Mouse (Mus musculus): ENCODE measurements around the gene Gm10382. TPM values are rescaled to one million over a fixed set of nuclear protein-coding genes. Genes with fewer than 3 reads are reported as not detected.

Gm10382 gene
- polyA plus RNA-seq, 1 experiment from 2014 or later = 0.58 TPM

DNA sequence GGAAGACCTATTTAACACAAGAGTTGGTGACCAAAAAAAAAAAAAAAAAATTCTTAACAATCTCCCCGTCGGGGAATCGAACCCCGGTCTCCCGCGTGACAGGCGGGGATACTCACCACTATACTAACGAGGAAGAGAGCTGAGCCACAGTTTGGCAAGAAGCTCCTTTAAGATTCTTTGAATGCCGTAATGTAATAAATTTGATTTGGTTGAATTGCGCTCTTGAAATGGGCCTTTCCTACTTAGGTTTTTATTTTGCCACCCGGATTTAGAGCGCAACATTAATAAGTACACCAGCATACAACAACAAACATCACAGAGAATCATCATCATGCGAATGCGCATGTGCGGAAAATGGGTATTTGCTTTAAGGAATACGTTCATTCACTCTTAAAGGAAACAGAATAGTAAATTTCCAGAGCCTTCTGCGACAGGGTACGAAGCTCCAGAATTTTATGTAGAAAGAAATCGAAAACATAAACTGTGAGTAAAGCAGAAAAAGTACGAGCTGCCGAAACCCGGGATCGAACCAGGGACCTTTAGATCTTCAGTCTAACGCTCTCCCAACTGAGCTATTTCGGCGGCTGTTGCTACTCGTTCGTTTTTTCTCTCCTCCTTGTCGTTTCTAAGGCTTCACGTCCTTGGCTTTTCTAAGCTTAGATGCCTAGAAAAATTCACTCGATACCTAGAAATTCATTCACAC lies 16.6 kb downstream of the Gm10382 start:
- Histone ChIP-seq H3K9ac (replicated peaks; ENCODE audit: low read length) (peak overlapping the region; percentile 72), H3K9me3 (ENCODE audit: control insufficient read depth, low read length) (no peaks in the 10 kb centered on the region), H3K4me1 (ENCODE audit: control insufficient read depth, insufficient read depth, low read length) (peaks cover 7% of the 10 kb centered on the region), H3K4me2 (ENCODE audit: low read length) (peak overlapping the region; percentile 53), H3K27me3 (ENCODE audit: control insufficient read depth, insufficient read depth, low read length) (no peaks in the 10 kb centered on the region), H3K36me3 (ENCODE audit: control insufficient read depth, insufficient read depth, low read length) (no peaks in the 10 kb centered on the region), H3K4me3 (replicated peaks; ENCODE audit: low read depth, low read length) (peak overlapping the region; percentile 45), H3K27ac (replicated peaks; ENCODE audit: low read depth, low read length) (peak overlapping the region; percentile 89)
- ATAC-seq (ENCODE audit: low FRiP score, low TSS enrichment) = peak; percentile 78
- WGBS = under 1% methylated on average over 31 of the region's 31 CpGs
- DNase-seq = peak; percentile 96

- peak; percentile 73 for DNase-seq
Measured at GRCm38 (mm10) chr5:125406322-125407016, 17.3 kb downstream of the Gm10382 start.

GRCm38 (mm10) chr5:125407020-125407830 lies 18.1 kb downstream of the Gm10382 start:
- Histone ChIP-seq H3K4me2 (ENCODE audit: low read length) (peak overlapping the region; percentile 53), H3K36me3 (ENCODE audit: control insufficient read depth, insufficient read depth, low read length) (no peaks in the 10 kb centered on the region), H3K4me3 (replicated peaks; ENCODE audit: low read depth, low read length) (peak overlapping the region; percentile 45), H3K27me3 (ENCODE audit: control insufficient read depth, insufficient read depth, low read length) (no peaks in the 10 kb centered on the region), H3K9me3 (ENCODE audit: control insufficient read depth, low read length) (no peaks in the 10 kb centered on the region), H3K4me1 (ENCODE audit: control insufficient read depth, insufficient read depth, low read length) (peaks cover 7% of the 10 kb centered on the region), H3K27ac (replicated peaks; ENCODE audit: low read depth, low read length) (peak overlapping the region; percentile 86), H3K9ac (replicated peaks; ENCODE audit: low read length) (peak overlapping the region; percentile 72; the same call in 1 of the 2 replicates)
- no peak for DNase-seq
- ATAC-seq (ENCODE audit: low FRiP score, low TSS enrichment) = no peak
- WGBS = 54% methylated on average over 13 of the region's 13 CpGs

More at GRCm38 (mm10) chr5:125406322-125407016, 17.3 kb downstream of the Gm10382 start:
- peak overlapping the region; percentile 45 for H3K4me3 ChIP-seq (replicated peaks; ENCODE audit: low read depth, low read length)
- H3K36me3 ChIP-seq (ENCODE audit: control insufficient read depth, insufficient read depth, low read length) = no peaks in the 10 kb centered on the region
- H3K4me2 ChIP-seq (ENCODE audit: low read length) = peak overlapping the region; percentile 53
- peak; percentile 14 for ATAC-seq (ENCODE audit: low FRiP score, low TSS enrichment)
- H3K27me3 ChIP-seq (ENCODE audit: control insufficient read depth, insufficient read depth, low read length) = no peaks in the 10 kb centered on the region
- H3K9ac ChIP-seq (replicated peaks; ENCODE audit: low read length) = peak overlapping the region; percentile 72
- under 1% methylated on average over 20 of the region's 20 CpGs for WGBS
- H3K9me3 ChIP-seq (ENCODE audit: control insufficient read depth, low read length) = no peaks in the 10 kb centered on the region
- H3K27ac ChIP-seq (replicated peaks; ENCODE audit: low read depth, low read length) = peak overlapping the region; percentile 86
- H3K4me1 ChIP-seq (ENCODE audit: control insufficient read depth, insufficient read depth, low read length) = peaks cover 7% of the 10 kb centered on the region

- Histone ChIP-seq H3K9me3 (ENCODE audit: control insufficient read depth, low read length) (no peaks in the 10 kb centered on the region), H3K4me1 (ENCODE audit: control insufficient read depth, insufficient read depth, low read length) (peaks cover 7% of the 10 kb centered on the region), H3K36me3 (ENCODE audit: control insufficient read depth, insufficient read depth, low read length) (peaks cover 4% of the 10 kb centered on the region), H3K4me2 (ENCODE audit: low read length) (no peak overlapping the region), H3K27ac (replicated peaks; ENCODE audit: low read depth, low read length) (no peak overlapping the region), H3K4me3 (replicated peaks; ENCODE audit: low read depth, low read length) (no peak overlapping the region), H3K9ac (replicated peaks; ENCODE audit: low read length) (no peak overlapping the region), H3K27me3 (ENCODE audit: control insufficient read depth, insufficient read depth, low read length) (no peaks in the 10 kb centered on the region)
- ATAC-seq (ENCODE audit: low FRiP score, low TSS enrichment) (no peak), DNase-seq (no peak)
- 63% methylated on average over 14 of the region's 14 CpGs for whole genome bisulfite sequencing
Measured at GRCm38 (mm10) chr5:125407910-125408575, 18.9 kb downstream of the Gm10382 start.

DNA sequence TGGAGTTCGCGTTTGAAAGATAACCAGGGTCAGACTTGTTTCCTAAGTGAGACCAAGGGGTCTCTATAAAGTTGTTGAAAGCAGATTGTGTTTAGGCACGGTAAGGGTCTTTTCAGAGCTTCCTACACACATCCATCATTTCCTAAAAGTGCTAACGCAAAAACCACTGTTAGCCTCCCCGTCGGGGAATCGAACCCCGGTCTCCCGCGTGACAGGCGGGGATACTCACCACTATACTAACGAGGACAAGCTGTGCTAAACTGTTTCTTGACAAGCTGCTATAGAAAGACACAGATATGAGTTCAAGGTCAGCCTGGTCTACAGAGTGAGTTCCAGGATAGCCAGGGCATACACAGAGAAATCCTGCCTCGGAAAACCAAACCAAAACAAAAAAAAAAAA lies 19.7 kb downstream of the Gm10382 start:
- Histone ChIP-seq H3K4me1 (ENCODE audit: control insufficient read depth, insufficient read depth, low read length) (peaks cover 7% of the 10 kb centered on the region), H3K4me3 (replicated peaks; ENCODE audit: low read depth, low read length) (peak overlapping the region; percentile 7; the same call in 1 of the 2 replicates), H3K9me3 (ENCODE audit: control insufficient read depth, low read length) (no peaks in the 10 kb centered on the region), H3K4me2 (ENCODE audit: low read length) (peak overlapping the region; percentile 33), H3K27me3 (ENCODE audit: control insufficient read depth, insufficient read depth, low read length) (no peaks in the 10 kb centered on the region), H3K27ac (replicated peaks; ENCODE audit: low read depth, low read length) (no peak overlapping the region), H3K9ac (replicated peaks; ENCODE audit: low read length) (no peak overlapping the region), H3K36me3 (ENCODE audit: control insufficient read depth, insufficient read depth, low read length) (peaks cover 12% of the 10 kb centered on the region)
- ATAC-seq (ENCODE audit: low FRiP score, low TSS enrichment) = peak; percentile 47
- DNase-seq = peak; percentile 89
- WGBS = 1% methylated on average over 13 of the region's 13 CpGs

GRCm38 (mm10) chr5:125409348-125410090 lies 20.4 kb downstream of the Gm10382 start:
- Histone ChIP-seq H3K27me3 (ENCODE audit: control insufficient read depth, insufficient read depth, low read length) (no peaks in the 10 kb centered on the region), H3K36me3 (ENCODE audit: control insufficient read depth, insufficient read depth, low read length) (peaks cover 18% of the 10 kb centered on the region), H3K9ac (replicated peaks; ENCODE audit: low read length) (no peak overlapping the region), H3K4me2 (ENCODE audit: low read length) (peak overlapping the region; percentile 33), H3K9me3 (ENCODE audit: control insufficient read depth, low read length) (no peaks in the 10 kb centered on the region), H3K4me1 (ENCODE audit: control insufficient read depth, insufficient read depth, low read length) (peaks cover 7% of the 10 kb centered on the region), H3K27ac (replicated peaks; ENCODE audit: low read depth, low read length) (no peak overlapping the region), H3K4me3 (replicated peaks; ENCODE audit: low read depth, low read length) (peak overlapping the region; percentile 7; the same call in 1 of the 2 replicates)
- WGBS = 10% methylated on average over 20 of the region's 20 CpGs
- ATAC-seq (ENCODE audit: low FRiP score, low TSS enrichment) (no peak), DNase-seq (peak; percentile 75)

DNA sequence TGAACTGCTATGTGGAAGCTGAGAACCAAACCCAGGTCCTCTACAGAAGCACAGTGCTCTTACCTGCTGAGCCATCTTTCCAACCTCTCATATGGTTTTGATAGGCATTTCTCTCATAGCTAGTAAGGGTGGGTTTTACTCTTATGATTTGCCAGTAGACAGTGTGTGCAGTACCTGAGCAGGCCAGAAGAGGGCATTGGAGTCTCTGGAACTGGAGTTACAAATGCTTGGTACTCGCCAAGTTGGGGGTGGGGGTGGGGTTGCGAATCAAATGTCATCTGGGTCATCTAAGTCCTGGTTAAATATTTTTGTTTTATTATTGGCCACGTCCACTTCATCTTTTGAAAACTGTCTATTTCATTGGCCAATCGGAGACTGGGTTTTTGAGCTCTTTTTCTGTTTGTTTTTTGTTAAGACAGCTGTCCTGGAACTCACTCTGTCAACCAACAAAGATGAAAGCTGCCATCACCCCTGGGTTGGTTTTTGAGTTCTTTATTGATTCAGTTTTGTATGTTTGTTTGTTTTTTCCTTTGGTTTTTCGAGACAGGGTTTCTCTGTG lies 22.9 kb downstream of the Gm10382 start:
- peaks cover 43% of the 10 kb centered on the region for H3K36me3 ChIP-seq (ENCODE audit: control insufficient read depth, insufficient read depth, low read length)
- no peak overlapping the region for H3K4me3 ChIP-seq (replicated peaks; ENCODE audit: low read depth, low read length)
- DNase-seq (peak; percentile 50), ATAC-seq (ENCODE audit: low FRiP score, low TSS enrichment) (no peak)
- no peak overlapping the region for H3K9ac ChIP-seq (replicated peaks; ENCODE audit: low read length)
- H3K9me3 ChIP-seq (ENCODE audit: control insufficient read depth, low read length) = no peaks in the 10 kb centered on the region
- H3K27me3 ChIP-seq (ENCODE audit: control insufficient read depth, insufficient read depth, low read length) = no peaks in the 10 kb centered on the region
- no peak overlapping the region for H3K4me2 ChIP-seq (ENCODE audit: low read length)
- peaks cover 2% of the 10 kb centered on the region for H3K4me1 ChIP-seq (ENCODE audit: control insufficient read depth, insufficient read depth, low read length)
- WGBS = 57% methylated on average over 5 of the region's 5 CpGs
- no peak overlapping the region for H3K27ac ChIP-seq (replicated peaks; ENCODE audit: low read depth, low read length)

Data from midbrain, embryonic 14.5 days (tissue).